Mouse (Mus musculus): ENCODE data around the gene Efcab5. TPM values are rescaled to one million over a fixed set of nuclear protein-coding genes. Genes with fewer than 3 reads are reported as not detected.
A peak's percentile ranks its signal among the peaks of the same experiment; 100 is the strongest.
"Not testable (repeated sequence)": the region's sequence is repeated elsewhere in the genome, so short reads cannot be mapped to it uniquely, and the experiment has no call there.

Efcab5 gene
- polyA plus RNA-seq, 1 experiment from 2014 or later, result 0.37 TPM

- not testable (repeated sequence) for ATAC-seq (ENCODE audit: insufficient read depth, low FRiP score); H3K27ac ChIP-seq (ENCODE audit: low read length); H3K36me3 ChIP-seq (ENCODE audit: control insufficient read depth, insufficient read depth, low read length); H3K4me1 ChIP-seq (ENCODE audit: control insufficient read depth, insufficient read depth, low read length); H3K9me3 ChIP-seq (replicated peaks; ENCODE audit: control insufficient read depth, low read length); H3K27me3 ChIP-seq (ENCODE audit: control insufficient read depth, insufficient read depth, low read length)
- Histone ChIP-seq H3K9ac (ENCODE audit: low read length) (peak overlapping the region; percentile 88), H3K4me3 (replicated peaks; ENCODE audit: low read length) (peak overlapping the region; percentile 94), H3K4me2 (ENCODE audit: low read depth, low read length) (peak overlapping the region; percentile 91)
- 68% methylated on average over 4 of the region's 4 CpGs for WGBS
These were observed 111.4 kb downstream of the Efcab5 start for GRCm38 (mm10) chr11:77077331-77077730.

- WGBS, result 61% methylated on average over 4 of the region's 4 CpGs
- no peak for ATAC-seq (ENCODE audit: insufficient read depth, low FRiP score)
- Histone ChIP-seq H3K9ac (ENCODE audit: low read length) (no peak overlapping the region), H3K9me3 (replicated peaks; ENCODE audit: control insufficient read depth, low read length) (no peaks in the 10 kb centered on the region), H3K4me2 (ENCODE audit: low read depth, low read length) (no peak overlapping the region), H3K4me3 (replicated peaks; ENCODE audit: low read length) (no peak overlapping the region), H3K36me3 (ENCODE audit: control insufficient read depth, insufficient read depth, low read length) (peaks cover 7% of the 10 kb centered on the region; the same call in 1 of the 2 replicates), H3K27me3 (ENCODE audit: control insufficient read depth, insufficient read depth, low read length) (no peaks in the 10 kb centered on the region), H3K27ac (ENCODE audit: low read length) (no peak overlapping the region), H3K4me1 (ENCODE audit: control insufficient read depth, insufficient read depth, low read length) (no peaks in the 10 kb centered on the region)
These were observed 118.0 kb downstream of the Efcab5 start for GRCm38 (mm10) chr11:77070721-77071120.

GRCm38 (mm10) chr11:77068825-77069224 lies 119.9 kb downstream of the Efcab5 start:
- Histone ChIP-seq H3K9me3 (replicated peaks; ENCODE audit: control insufficient read depth, low read length) (no peaks in the 10 kb centered on the region), H3K9ac (ENCODE audit: low read length) (no peak overlapping the region), H3K36me3 (ENCODE audit: control insufficient read depth, insufficient read depth, low read length) (0 out of 2 replicates have a peak, but pooled peaks cover 7% of the 10 kb centered on the region), H3K4me3 (replicated peaks; ENCODE audit: low read length) (no peak overlapping the region), H3K27ac (ENCODE audit: low read length) (no peak overlapping the region), H3K4me1 (ENCODE audit: control insufficient read depth, insufficient read depth, low read length) (peaks cover 4% of the 10 kb centered on the region; the same call in 1 of the 2 replicates), H3K4me2 (ENCODE audit: low read depth, low read length) (no peak overlapping the region), H3K27me3 (ENCODE audit: control insufficient read depth, insufficient read depth, low read length) (no peaks in the 10 kb centered on the region)
- no peak for ATAC-seq (ENCODE audit: insufficient read depth, low FRiP score)
- WGBS, result 64% methylated on average over 4 of the region's 4 CpGs

- 88% methylated on average over 2 of the region's 2 CpGs for WGBS
- H3K36me3 ChIP-seq (ENCODE audit: control insufficient read depth, insufficient read depth, low read length), result 0 out of 2 replicates have a peak, but pooled peaks cover 3% of the 10 kb centered on the region
- ATAC-seq (ENCODE audit: insufficient read depth, low FRiP score), result no peak
These were observed 125.4 kb downstream of the Efcab5 start for GRCm38 (mm10) chr11:77063406-77063805.

GRCm38 (mm10) chr11:77061951-77062350 lies 126.8 kb downstream of the Efcab5 start:
- WGBS, result 58% methylated on average over 5 of the region's 5 CpGs
- H3K27me3 ChIP-seq (ENCODE audit: control insufficient read depth, insufficient read depth, low read length), result no peaks in the 10 kb centered on the region
- H3K9me3 ChIP-seq (replicated peaks; ENCODE audit: control insufficient read depth, low read length), result no peaks in the 10 kb centered on the region
- H3K27ac ChIP-seq (ENCODE audit: low read length), result no peak overlapping the region
- H3K4me2 ChIP-seq (ENCODE audit: low read depth, low read length), result no peak overlapping the region
- H3K36me3 ChIP-seq (ENCODE audit: control insufficient read depth, insufficient read depth, low read length), result 0 out of 2 replicates have a peak, but pooled peaks cover 3% of the 10 kb centered on the region
- H3K4me3 ChIP-seq (replicated peaks; ENCODE audit: low read length), result no peak overlapping the region
- no peak for ATAC-seq (ENCODE audit: insufficient read depth, low FRiP score)
- no peak overlapping the region for H3K9ac ChIP-seq (ENCODE audit: low read length)
- peaks cover 4% of the 10 kb centered on the region; the same call in 1 of the 2 replicates for H3K4me1 ChIP-seq (ENCODE audit: control insufficient read depth, insufficient read depth, low read length)

More at GRCm38 (mm10) chr11:77063406-77063805, 125.4 kb downstream of the Efcab5 start:
- Histone ChIP-seq H3K4me3 (replicated peaks; ENCODE audit: low read length) (no peak overlapping the region), H3K9ac (ENCODE audit: low read length) (no peak overlapping the region), H3K9me3 (replicated peaks; ENCODE audit: control insufficient read depth, low read length) (no peaks in the 10 kb centered on the region), H3K4me1 (ENCODE audit: control insufficient read depth, insufficient read depth, low read length) (peaks cover 4% of the 10 kb centered on the region; the same call in 1 of the 2 replicates), H3K27ac (ENCODE audit: low read length) (no peak overlapping the region), H3K27me3 (ENCODE audit: control insufficient read depth, insufficient read depth, low read length) (no peaks in the 10 kb centered on the region), H3K4me2 (ENCODE audit: low read depth, low read length) (no peak overlapping the region)

- Histone ChIP-seq H3K4me3 (replicated peaks; ENCODE audit: low read length) (no peak overlapping the region), H3K4me1 (ENCODE audit: control insufficient read depth, insufficient read depth, low read length) (no peaks in the 10 kb centered on the region), H3K9me3 (replicated peaks; ENCODE audit: control insufficient read depth, low read length) (no peaks in the 10 kb centered on the region), H3K27me3 (ENCODE audit: control insufficient read depth, insufficient read depth, low read length) (no peaks in the 10 kb centered on the region), H3K9ac (ENCODE audit: low read length) (no peak overlapping the region), H3K4me2 (ENCODE audit: low read depth, low read length) (no peak overlapping the region), H3K36me3 (ENCODE audit: control insufficient read depth, insufficient read depth, low read length) (no peaks in the 10 kb centered on the region), H3K27ac (ENCODE audit: low read length) (no peak overlapping the region)
- no peak for ATAC-seq (ENCODE audit: insufficient read depth, low FRiP score)
- 74% methylated on average over 2 of the region's 2 CpGs for WGBS
These were observed 146.0 kb downstream of the Efcab5 start for GRCm38 (mm10) chr11:77042816-77043215.

GRCm38 (mm10) chr11:77041891-77042290 lies 146.9 kb downstream of the Efcab5 start:
- no peak overlapping the region for H3K4me3 ChIP-seq (replicated peaks; ENCODE audit: low read length)
- no peaks in the 10 kb centered on the region for H3K9me3 ChIP-seq (replicated peaks; ENCODE audit: control insufficient read depth, low read length)
- H3K4me1 ChIP-seq (ENCODE audit: control insufficient read depth, insufficient read depth, low read length), result no peaks in the 10 kb centered on the region
- H3K9ac ChIP-seq (ENCODE audit: low read length), result no peak overlapping the region
- no peak overlapping the region for H3K27ac ChIP-seq (ENCODE audit: low read length)
- H3K36me3 ChIP-seq (ENCODE audit: control insufficient read depth, insufficient read depth, low read length), result no peaks in the 10 kb centered on the region
- no peak overlapping the region for H3K4me2 ChIP-seq (ENCODE audit: low read depth, low read length)
- 87% methylated on average over 4 of the region's 4 CpGs for WGBS
- H3K27me3 ChIP-seq (ENCODE audit: control insufficient read depth, insufficient read depth, low read length), result no peaks in the 10 kb centered on the region
- ATAC-seq (ENCODE audit: insufficient read depth, low FRiP score), result no peak

MicroRNA genes within 50 kb of the gene (microRNA counts, 519-probe panel; counts per million panel counts)
- microRNA mmu-miR-423-3p, result 3,085 counts per million, percentile 71 among the panel's probes with 10 or more counts
- microRNA mmu-miR-423-5p, result 2,874 counts per million, percentile 65 among the panel's probes with 10 or more counts

Small RNA genes lying within 50 kb of the gene (microRNA-seq; reads per million reads assigned to microRNA genes)
- 3,689 reads per million, percentile 88 among the genes with 10 or more reads in this experiment for gene Mir423

Other genes with a start within 250 kb of the Efcab5 start
- gene Slc6a4, start 190.4 kb downstream of the Efcab5 start, polyA plus RNA-seq (2015; fragmentation: Nextera tagmentation; extraction: Ambion mirVana), result 2.3 and 3.0 TPM in 2 replicates
- 50.5 and 57.0 TPM in 2 replicates for gene Nsrp1, start 110.5 kb downstream of the Efcab5 start, polyA plus RNA-seq (2015; fragmentation: Nextera tagmentation; extraction: Ambion mirVana)
- gene Ssh2, start 27.3 kb upstream of the Efcab5 start, polyA plus RNA-seq (2015; fragmentation: Nextera tagmentation; extraction: Ambion mirVana), result 7.4 and 8.4 TPM in 2 replicates